Mouse (Mus musculus): ENCODE data around the gene Mrm3.

- TF ChIP-seq CTCF (IDR thresholded peaks at IDR 0.05), result no peak
- TF ChIP-seq POLR2A (IDR thresholded peaks at IDR 0.05; ENCODE audit: insufficient read depth, low read depth, low read length), result no peak
- no peak for TF ChIP-seq EP300 (IDR thresholded peaks at IDR 0.05; ENCODE audit: insufficient read depth, low read depth, low read length)
Observed at GRCm38 (mm10) chr11:76290367-76290766, 46.9 kb downstream of the Mrm3 start.

Measured in heart, adult 2 months (tissue).